Mouse (Mus musculus) left cerebral cortex, adult 2 months (tissue): Measurements from ENCODE around the gene Ano6. TPM values are rescaled to one million over a fixed set of nuclear protein-coding genes. Genes with fewer than 3 reads are reported as not detected.
A peak's percentile ranks its signal among the peaks of the same experiment; 100 is the strongest.

Experiments
- DNase-seq, 2 experiments: peaks; one replicate each; pipeline ENCODE4 v3.0.0; 2021 to 2022; ENCODE audit warnings: low spot score in 2 of 2, mixed read lengths in 1 of 2; ENCODE audit errors: extremely low spot score in 1 of 2
- H3K27ac ChIP-seq: fragments of 200-600 bp; 2 replicates; pipeline ENCODE4 v1.8.1; 2022
- H3K4me3 ChIP-seq: fragments of 200-600 bp; 2 replicates; pipeline ENCODE4 v1.8.1; 2022
- CTCF ChIP-seq: fragments of 200-600 bp; IDR thresholded peaks from 2 replicates; pipeline ENCODE4 v1.8.1; 2022; ENCODE audit warnings: antibody characterized with exemption, mild to moderate bottlenecking, moderate library complexity
- intact Hi-C: fragments of 180-260 bp; cut with DNase I; formaldehyde crosslinking; loops from one replicate; pipeline ENCODE4 v1.15.1; 2025
- total RNA-seq, 2 experiments: library from RNA; stranded (reverse); gene quantifications; 2 replicates each; pipeline ENCODE4 v1.2.3; 2021

The Ano6 gene
- total RNA-seq, 2 experiments from 2014 or later = 22.6 to 24.7 TPM

GRCm38 (mm10) chr15:95914963-95915362, 124.3 kb downstream of the Ano6 start:
- intact Hi-C loops = no loop called here
- TF ChIP-seq CTCF = no peak
- H3K27ac ChIP-seq = no peak overlapping the region
- no peak overlapping the region for H3K4me3 ChIP-seq
- no peak for DNase-seq

DNA sequence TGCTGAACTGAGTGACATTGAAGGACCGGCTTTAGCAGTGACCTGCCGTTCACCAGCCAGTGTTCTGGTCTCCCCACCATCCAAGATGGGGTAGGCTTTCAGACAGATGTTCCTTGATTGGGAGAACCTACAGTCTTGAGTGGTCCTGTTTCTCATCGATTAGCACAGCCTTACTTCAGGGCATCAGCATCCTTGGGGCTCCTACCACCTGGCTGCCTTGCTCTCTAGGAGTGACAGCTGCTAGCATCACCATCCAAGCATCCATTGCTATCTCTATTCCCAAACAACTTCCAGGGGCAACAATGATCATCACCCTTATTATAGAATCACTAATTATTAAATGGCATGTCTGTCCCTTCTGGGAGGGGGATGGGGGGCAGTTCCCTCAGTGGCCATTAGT, 124.8 kb downstream of the Ano6 start:
- TF ChIP-seq CTCF = no peak
- H3K4me3 ChIP-seq = no peak overlapping the region
- DNase-seq = no peak
- intact Hi-C loops = no loop called here
- H3K27ac ChIP-seq = no peak overlapping the region

DNA sequence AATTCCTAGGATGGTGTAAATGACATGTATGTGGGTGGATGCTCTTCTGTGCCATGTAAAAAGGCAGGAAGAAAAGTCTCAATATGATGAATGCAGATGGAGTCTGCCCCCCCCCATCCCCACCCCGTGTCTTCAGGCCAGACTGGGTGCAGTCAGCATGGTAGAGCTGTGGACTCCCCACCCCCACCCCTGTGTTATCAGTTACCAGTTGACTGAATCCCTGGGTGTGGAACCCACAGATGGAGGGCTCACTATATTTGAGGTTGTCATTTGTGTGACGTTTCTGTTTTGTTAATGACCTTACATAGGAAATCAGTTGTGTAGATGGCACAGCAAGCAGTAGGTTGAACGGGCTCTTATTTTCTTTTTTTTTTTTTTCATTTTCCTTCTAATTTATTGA, 126.7 kb downstream of the Ano6 start:
- DNase-seq = no peak
- TF ChIP-seq CTCF = no peak
- Histone ChIP-seq H3K27ac (no peak overlapping the region), H3K4me3 (no peak overlapping the region)
- intact Hi-C loops = no loop called here

GRCm38 (mm10) chr15:95920047-95920446, 129.4 kb downstream of the Ano6 start:
- Histone ChIP-seq H3K27ac (peak overlapping the region; percentile 9; the same call in 1 of the 2 replicates), H3K4me3 (peak overlapping the region; percentile 16)
- DNase-seq = no peak
- TF ChIP-seq CTCF = no peak
- intact Hi-C loops = no loop called here

GRCm38 (mm10) chr15:95921072-95921471, 130.4 kb downstream of the Ano6 start:
- no peak overlapping the region for H3K4me3 ChIP-seq
- intact Hi-C loops = no loop called here
- DNase-seq = no peak
- no peak for TF ChIP-seq CTCF
- H3K27ac ChIP-seq = no peak overlapping the region

DNA sequence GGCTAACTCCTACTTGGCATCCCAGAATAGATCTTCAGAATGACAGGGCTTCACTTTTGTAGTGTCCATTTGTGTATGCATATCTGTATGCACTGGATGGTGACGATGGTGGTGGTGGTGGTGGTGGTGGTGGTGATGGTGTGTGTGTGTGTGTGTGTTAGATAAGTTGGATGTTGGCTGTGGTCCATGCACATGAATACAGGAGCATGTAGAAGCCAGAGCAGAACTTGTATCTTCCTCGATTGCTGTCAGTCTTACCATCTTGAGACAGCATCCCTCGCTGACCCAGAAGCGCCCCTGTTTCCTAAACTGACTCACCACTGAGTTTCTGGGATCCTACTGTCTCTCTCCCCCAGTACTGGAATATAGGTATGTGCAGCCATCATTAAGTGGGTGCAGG, 131.0 kb downstream of the Ano6 start:
- no peak for TF ChIP-seq CTCF
- Histone ChIP-seq H3K4me3 (no peak overlapping the region), H3K27ac (no peak overlapping the region)
- intact Hi-C loops = no loop called here
- no peak for DNase-seq

DNA sequence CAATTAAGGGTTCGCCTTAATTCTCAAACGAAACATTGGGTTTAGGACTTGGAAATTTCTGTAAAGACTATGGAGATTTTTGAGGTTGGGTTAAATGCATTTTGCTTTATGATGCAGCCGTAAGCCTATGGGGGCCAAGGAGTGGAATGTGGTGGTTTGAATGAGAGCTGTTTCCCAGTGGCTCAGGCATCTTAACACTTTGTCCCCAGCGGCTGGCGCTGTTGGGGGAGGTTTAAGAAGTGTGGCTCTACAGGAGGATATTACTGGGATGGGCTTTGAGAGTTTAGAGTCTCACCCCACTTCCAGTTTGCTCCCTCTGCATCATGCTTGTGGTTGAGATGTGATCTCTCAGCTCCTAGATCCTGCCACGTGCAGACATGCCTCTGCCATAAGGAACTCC, 131.9 kb downstream of the Ano6 start:
- H3K27ac ChIP-seq = no peak overlapping the region
- intact Hi-C loops = no loop called here
- no peak overlapping the region for H3K4me3 ChIP-seq
- no peak for DNase-seq
- peak; percentile 3 for TF ChIP-seq CTCF

GRCm38 (mm10) chr15:95925334-95925986, 134.8 kb downstream of the Ano6 start:
- H3K27ac ChIP-seq = no peak overlapping the region
- no peak overlapping the region for H3K4me3 ChIP-seq
- intact Hi-C loops = no loop called here
- TF ChIP-seq CTCF = no peak
- no peak for DNase-seq

GRCm38 (mm10) chr15:95929087-95929486, 138.4 kb downstream of the Ano6 start:
- Histone ChIP-seq H3K27ac (no peak overlapping the region), H3K4me3 (no peak overlapping the region)
- DNase-seq = no peak
- intact Hi-C loops = no loop called here
- no peak for TF ChIP-seq CTCF

DNA sequence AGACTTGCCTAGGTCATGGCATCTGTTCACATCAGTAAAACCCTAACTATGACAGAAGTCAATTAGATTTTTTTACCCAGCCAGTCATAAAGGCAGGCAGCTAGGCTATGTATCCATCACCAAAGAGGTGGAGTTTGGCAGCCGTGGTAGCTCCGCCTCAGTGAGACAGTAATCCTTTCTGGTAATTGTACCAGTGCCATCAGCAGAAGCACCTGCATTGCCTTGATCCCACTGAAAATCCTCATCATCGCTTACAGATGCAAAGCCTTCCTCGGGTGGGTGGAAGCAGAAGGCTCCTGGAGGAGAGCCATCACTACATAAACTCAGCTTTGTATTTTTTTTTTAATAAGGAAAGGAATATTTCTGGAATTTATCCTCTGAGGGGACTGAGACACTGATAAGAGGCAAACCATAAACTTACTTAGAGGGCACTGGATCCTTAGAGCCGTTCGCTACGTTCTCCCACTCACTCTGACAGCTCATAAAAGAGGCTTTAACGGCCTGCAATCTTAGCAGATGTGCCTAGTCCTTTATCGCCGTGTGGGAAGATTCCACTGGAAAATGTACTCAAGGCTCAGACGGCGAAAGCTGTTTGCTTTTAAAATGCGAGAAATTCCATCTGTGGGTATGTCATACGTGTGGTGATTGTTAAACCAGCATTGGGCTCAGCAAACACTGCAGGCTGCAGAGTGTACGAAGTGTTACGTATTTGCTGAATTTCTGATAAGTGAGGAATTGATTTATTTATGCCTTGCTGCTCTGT, 140.6 kb downstream of the Ano6 start:
- intact Hi-C loops = loop anchor here (2.0 to 5.0 kb wide), 3 partner anchors 44 to 351 kb away; partner anchors contain the start of gene Ano6
- Histone ChIP-seq H3K4me3 (peak overlapping the region; percentile 18; the same call in 1 of the 2 replicates), H3K27ac (peak overlapping the region; percentile 60)
- no peak for TF ChIP-seq CTCF
- DNase-seq = peak; percentile 24 to 36

GRCm38 (mm10) chr15:95932358-95932757, 141.7 kb downstream of the Ano6 start:
- no peak overlapping the region; the same call in 1 of the 2 replicates for H3K27ac ChIP-seq
- peak; percentile 60 to 63 for DNase-seq
- no peak for TF ChIP-seq CTCF
- H3K4me3 ChIP-seq = no peak overlapping the region
- intact Hi-C loops = loop anchor here (5.0 kb wide), 2 partner anchors 45 to 350 kb away; no protein-coding TSS in a partner anchor

DNA sequence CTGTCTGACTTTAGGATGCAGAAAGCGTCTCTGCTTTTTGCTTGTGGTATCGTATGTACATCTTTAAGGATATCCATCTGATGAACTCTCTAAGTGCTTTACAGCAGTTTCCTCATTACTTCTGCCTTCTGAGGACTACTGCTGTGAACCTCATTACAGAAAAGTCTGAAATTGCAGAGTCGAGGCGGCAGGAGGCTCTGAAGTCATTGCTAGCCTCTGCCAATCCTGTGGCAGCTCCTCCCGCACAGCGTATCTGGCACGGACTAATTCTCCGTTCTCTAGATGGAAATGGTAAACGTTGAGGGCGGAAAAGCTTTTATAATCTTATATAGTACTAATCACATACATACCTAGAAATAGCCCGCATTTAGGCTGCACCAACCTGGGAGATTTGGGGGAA, 144.5 kb downstream of the Ano6 start:
- intact Hi-C loops = no loop called here
- peak; percentile 24 to 26 for DNase-seq
- Histone ChIP-seq H3K4me3 (peak overlapping the region; percentile 28), H3K27ac (peak overlapping the region; percentile 55; the same call in 1 of the 2 replicates)
- no peak; the same call in 1 of the 2 replicates for TF ChIP-seq CTCF
